Mouse (Mus musculus): ENCODE results near the gene Rap2c. TPM values are rescaled to one million over a fixed set of nuclear protein-coding genes. Genes with fewer than 3 reads are reported as not detected.

Gene Rap2c
- total and polyA plus RNA-seq, 3 experiments: 14.5 to 16.0 TPM; not detected in 1

DNA sequence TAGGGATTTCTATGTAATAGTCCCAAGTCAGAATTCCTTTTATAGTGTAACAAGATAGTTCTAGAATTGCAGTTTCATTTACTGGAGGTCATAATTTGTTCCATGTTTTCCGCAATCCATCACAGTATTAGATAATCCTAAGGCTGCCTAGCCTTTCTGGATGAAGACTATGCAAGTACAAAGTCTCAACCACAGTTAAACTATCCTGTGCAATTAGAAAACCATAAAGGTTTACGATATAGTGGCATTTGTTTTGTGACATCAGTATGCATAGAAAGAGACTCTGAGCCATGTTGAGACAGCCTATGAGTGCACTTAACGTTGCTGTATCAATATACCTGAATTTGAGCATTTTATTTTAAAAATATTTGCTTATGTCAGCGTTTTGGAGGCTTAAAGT is 42.4 kb upstream of the Rap2c start:
- no peak for TF ChIP-seq ZNF384 (IDR thresholded peaks at IDR 0.05; ENCODE audit: low read depth, low read length)
- no peaks in the 10 kb centered on the region for H3K79me2 ChIP-seq (ENCODE audit: control insufficient read depth, insufficient read depth, low read length, poor library complexity)
- H3K27me3 ChIP-seq (ENCODE audit: control insufficient read depth in 1 of 2, insufficient read depth in 2 of 2, low read length in 2 of 2): no peaks in the 10 kb centered on the region
- 0 out of 4 replicates have a peak, but pooled peaks cover 0 to 3% of the 10 kb centered on the region in 2 experiments for H3K4me1 ChIP-seq (ENCODE audit: control insufficient read depth in 1 of 2, insufficient read depth in 2 of 2, low read length in 2 of 2)
- no peaks in the 10 kb centered on the region for H3K9me3 ChIP-seq (replicated peaks; ENCODE audit: insufficient read depth, low read length)
- no peaks in the 10 kb centered on the region for H3K36me3 ChIP-seq (ENCODE audit: control insufficient read depth in 1 of 2, insufficient read depth in 2 of 2, low read length in 2 of 2)
- H3K4me3 ChIP-seq (ENCODE audit: control insufficient read depth in 1 of 2, insufficient read depth in 1 of 2, low read depth in 2 of 2, low read length in 2 of 2): no peak overlapping the region
- no peak overlapping the region for H3K27ac ChIP-seq (ENCODE audit: control insufficient read depth, low read depth, low read length)
- no peak for DNase-seq (ENCODE audit: low read depth, low spot score)
- no peak overlapping the region for H3K9ac ChIP-seq (ENCODE audit: control insufficient read depth, low read depth, low read length, poor library complexity, severe bottlenecking)

GRCm38 (mm10) chrX:51058741-51059140 is 40.9 kb upstream of the Rap2c start:
- Histone ChIP-seq H3K4me1 (ENCODE audit: control insufficient read depth in 1 of 2, insufficient read depth in 2 of 2, low read length in 2 of 2) (0 out of 4 replicates have a peak, but pooled peaks cover 0 to 3% of the 10 kb centered on the region in 2 experiments), H3K27ac (ENCODE audit: control insufficient read depth, low read depth, low read length) (no peak overlapping the region), H3K36me3 (ENCODE audit: control insufficient read depth in 1 of 2, insufficient read depth in 2 of 2, low read length in 2 of 2) (no peaks in the 10 kb centered on the region), H3K9me3 (replicated peaks; ENCODE audit: insufficient read depth, low read length) (no peaks in the 10 kb centered on the region), H3K4me3 (ENCODE audit: control insufficient read depth in 1 of 2, insufficient read depth in 1 of 2, low read depth in 2 of 2, low read length in 2 of 2) (no peak overlapping the region), H3K79me2 (ENCODE audit: control insufficient read depth, insufficient read depth, low read length, poor library complexity) (no peaks in the 10 kb centered on the region), H3K27me3 (ENCODE audit: control insufficient read depth in 1 of 2, insufficient read depth in 2 of 2, low read length in 2 of 2) (no peaks in the 10 kb centered on the region), H3K9ac (ENCODE audit: control insufficient read depth, low read depth, low read length, poor library complexity, severe bottlenecking) (no peak overlapping the region)
- DNase-seq (ENCODE audit: low read depth, low spot score): no peak
- TF ChIP-seq ZMIZ1 (IDR thresholded peaks at IDR 0.05; ENCODE audit: low read depth, low read length): no peak
- TF ChIP-seq MAX (IDR thresholded peaks at IDR 0.05; ENCODE audit: low read length): no peak
- no peak for TF ChIP-seq NRF1 (IDR thresholded peaks at IDR 0.05; ENCODE audit: insufficient read depth, low read depth, low read length, poor library complexity, severe bottlenecking)
- no peak for TF ChIP-seq EP300 (IDR thresholded peaks at IDR 0.05; ENCODE audit: low read depth in 1 of 2, low read length in 2 of 2)
- no peak for TF ChIP-seq CTCF (IDR thresholded peaks at IDR 0.05 in 2 of 3, conservative IDR thresholded peaks at IDR 0.05 in 1 of 3; ENCODE audit: control insufficient read depth in 1 of 3, insufficient read depth in 1 of 3, low read depth in 2 of 3, low read length in 3 of 3, poor library complexity in 1 of 3, severe bottlenecking in 1 of 3)
- TF ChIP-seq CHD2 (IDR thresholded peaks at IDR 0.05; ENCODE audit: low read length): no peak
- TF ChIP-seq ZKSCAN1 (IDR thresholded peaks at IDR 0.05; ENCODE audit: low read depth, low read length): no peak
- no peak for TF ChIP-seq JUND (IDR thresholded peaks at IDR 0.05; ENCODE audit: low read depth, low read length)
- no peak for TF ChIP-seq MAFK (IDR thresholded peaks at IDR 0.05; ENCODE audit: borderline replicate concordance, low read depth, low read length)
- TF ChIP-seq E2F4 (IDR thresholded peaks at IDR 0.05; ENCODE audit: borderline replicate concordance, low read depth, low read length): no peak
- no peak for TF ChIP-seq MXI1 (IDR thresholded peaks at IDR 0.05; ENCODE audit: low read depth, low read length)
- TF ChIP-seq MEF2A (IDR thresholded peaks at IDR 0.05; ENCODE audit: extremely low read depth, insufficient replicate concordance, low read depth, low read length, poor library complexity, severe bottlenecking): no peak

DNA sequence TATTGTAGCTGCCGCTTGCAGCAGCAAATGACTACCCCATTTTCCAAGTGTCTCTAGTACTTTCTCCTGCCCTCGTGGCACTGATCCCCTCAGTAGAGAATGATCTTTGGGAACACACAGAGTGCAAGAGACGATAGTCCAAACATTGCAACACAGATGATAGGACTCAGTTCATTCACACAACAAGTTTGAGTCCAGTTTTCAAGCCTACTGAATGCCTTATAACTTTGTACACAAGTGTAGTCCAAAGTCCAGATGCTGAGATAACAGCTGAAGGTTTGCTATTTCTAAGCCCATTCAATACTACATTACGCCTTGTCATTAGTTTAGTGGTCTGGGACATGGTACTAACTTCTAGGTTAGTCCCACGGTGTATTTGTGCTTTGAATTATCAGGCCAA is 40.5 kb upstream of the Rap2c start:
- Histone ChIP-seq H3K27ac (ENCODE audit: control insufficient read depth, low read depth, low read length) (no peak overlapping the region), H3K79me2 (ENCODE audit: control insufficient read depth, insufficient read depth, low read length, poor library complexity) (no peaks in the 10 kb centered on the region), H3K9ac (ENCODE audit: control insufficient read depth, low read depth, low read length, poor library complexity, severe bottlenecking) (no peak overlapping the region), H3K27me3 (ENCODE audit: control insufficient read depth in 1 of 2, insufficient read depth in 2 of 2, low read length in 2 of 2) (no peaks in the 10 kb centered on the region), H3K4me3 (ENCODE audit: control insufficient read depth in 1 of 2, insufficient read depth in 1 of 2, low read depth in 2 of 2, low read length in 2 of 2) (no peak overlapping the region), H3K9me3 (replicated peaks; ENCODE audit: insufficient read depth, low read length) (no peaks in the 10 kb centered on the region), H3K36me3 (ENCODE audit: control insufficient read depth in 1 of 2, insufficient read depth in 2 of 2, low read length in 2 of 2) (no peaks in the 10 kb centered on the region), H3K4me1 (ENCODE audit: control insufficient read depth in 1 of 2, insufficient read depth in 2 of 2, low read length in 2 of 2) (0 out of 4 replicates have a peak, but pooled peaks cover 0 to 3% of the 10 kb centered on the region in 2 experiments)
- no peak for TF ChIP-seq ZKSCAN1 (IDR thresholded peaks at IDR 0.05; ENCODE audit: low read depth, low read length)
- TF ChIP-seq RCOR1 (IDR thresholded peaks at IDR 0.05; ENCODE audit: low read depth, low read length): no peak
- no peak for TF ChIP-seq MEF2A (IDR thresholded peaks at IDR 0.05; ENCODE audit: extremely low read depth, insufficient replicate concordance, low read depth, low read length, poor library complexity, severe bottlenecking)
- DNase-seq (ENCODE audit: low read depth, low spot score): no peak
